Mouse (Mus musculus) forebrain, embryonic 13.5 days (tissue): ENCODE measurements around the gene Tmem160. TPM values are rescaled to one million over a fixed set of nuclear protein-coding genes. Genes with fewer than 3 reads are reported as not detected.
A peak's percentile ranks its signal among the peaks of the same experiment; 100 is the strongest.

Experiments
- ATAC-seq: fragments of 200-750 bp; cut with Nextera tagmentation; 2 replicates; pipeline ENCODE4 v1.8.0; 2017
- H3K27ac ChIP-seq: fragments of 300-500 bp; sonication (generic); 2 replicates; pipeline ENCODE4 v1.5.1; 2015; ENCODE audit warnings: inconsistent platforms, mild to moderate bottlenecking, moderate library complexity
- H3K27me3 ChIP-seq: fragments of 300-500 bp; sonication (generic); 2 replicates; pipeline ENCODE4 v1.6.1; 2015; ENCODE audit warnings: mild to moderate bottlenecking, inconsistent platforms
- H3K36me3 ChIP-seq: fragments of 300-500 bp; sonication (generic); 2 replicates; pipeline ENCODE4 v1.6.1; 2015; ENCODE audit warnings: mild to moderate bottlenecking, inconsistent platforms; ENCODE audit not compliant: poor library complexity, severe bottlenecking
- H3K4me1 ChIP-seq: fragments of 300-500 bp; sonication (generic); 2 replicates; pipeline ENCODE4 v1.6.1; 2015; ENCODE audit warnings: inconsistent platforms
- H3K4me2 ChIP-seq: fragments of 300-500 bp; sonication (generic); 2 replicates; pipeline ENCODE4 v1.6.1; 2015; ENCODE audit warnings: inconsistent platforms, mild to moderate bottlenecking, moderate library complexity
- H3K4me3 ChIP-seq: fragments of 300-500 bp; sonication (generic); 2 replicates; pipeline ENCODE4 v1.5.1; 2015; ENCODE audit warnings: mild to moderate bottlenecking, inconsistent platforms
- H3K9ac ChIP-seq: fragments of 300-500 bp; sonication (generic); 2 replicates; pipeline ENCODE4 v1.6.1; 2015; ENCODE audit warnings: mild to moderate bottlenecking, inconsistent platforms
- H3K9me3 ChIP-seq: fragments of 300-500 bp; sonication (generic); replicated peaks from 2 replicates; pipeline ENCODE4 v1.6.1; 2016; ENCODE audit warnings: inconsistent platforms
- WGBS: fragments of 180-500 bp; shearing (Covaris S2); methylation state at CpG from one replicate; pipeline ENCODE4 v1.1.7; 2015; 5-methylcytosine and 5-hydroxymethylcytosine counted together
- polyA plus RNA-seq: library from polyadenylated mRNA; unstranded; fragments of >200 nt; fragmentation: Nextera tagmentation; extraction: Ambion mirVana; gene quantifications from 2 replicates; pipeline ENCODE4 v1.2.1, GENCODE M21; 2015

Gene Tmem160
- polyA plus RNA-seq, 1 experiment from 2014 or later: 56.4 TPM

- no peak overlapping the region for H3K4me2 ChIP-seq
- no peaks in the 10 kb centered on the region for H3K9me3 ChIP-seq
- H3K27ac ChIP-seq: no peak overlapping the region
- ATAC-seq: no peak
- peaks cover 74% of the 10 kb centered on the region for H3K36me3 ChIP-seq
- no peaks in the 10 kb centered on the region for H3K27me3 ChIP-seq
- H3K4me1 ChIP-seq: peaks cover 19% of the 10 kb centered on the region
- WGBS: 93% methylated on average over 10 of the region's 10 CpGs
- no peak overlapping the region for H3K4me3 ChIP-seq
- no peak overlapping the region for H3K9ac ChIP-seq
These were observed 35.3 kb upstream of the Tmem160 start for GRCm38 (mm10) chr7:16417141-16417771.

- Histone ChIP-seq H3K9me3 (no peaks in the 10 kb centered on the region), H3K27ac (no peak overlapping the region), H3K9ac (no peak overlapping the region), H3K4me3 (no peak overlapping the region), H3K4me2 (no peak overlapping the region), H3K27me3 (no peaks in the 10 kb centered on the region), H3K4me1 (0 out of 2 replicates have a peak, but pooled peaks cover 8% of the 10 kb centered on the region), H3K36me3 (peaks cover 87% of the 10 kb centered on the region)
- 92% methylated on average over 5 of the region's 5 CpGs for WGBS
- no peak for ATAC-seq
These were observed 33.9 kb upstream of the Tmem160 start for GRCm38 (mm10) chr7:16418713-16419112.

- H3K9ac ChIP-seq: no peak overlapping the region
- no peaks in the 10 kb centered on the region for H3K4me1 ChIP-seq
- peaks cover 98% of the 10 kb centered on the region for H3K36me3 ChIP-seq
- no peak for ATAC-seq
- H3K4me3 ChIP-seq: no peak overlapping the region
- H3K9me3 ChIP-seq: no peaks in the 10 kb centered on the region
- WGBS: 96% methylated on average over 8 of the region's 8 CpGs
- H3K27me3 ChIP-seq: no peaks in the 10 kb centered on the region
- no peak overlapping the region for H3K4me2 ChIP-seq
- no peak overlapping the region for H3K27ac ChIP-seq
These were observed 32.0 kb upstream of the Tmem160 start for GRCm38 (mm10) chr7:16420493-16421118.

GRCm38 (mm10) chr7:16422222-16422856 lies 30.2 kb upstream of the Tmem160 start:
- H3K4me3 ChIP-seq: no peak overlapping the region
- peaks cover 99% of the 10 kb centered on the region for H3K36me3 ChIP-seq
- no peak overlapping the region for H3K27ac ChIP-seq
- ATAC-seq: no peak
- no peak overlapping the region for H3K4me2 ChIP-seq
- no peaks in the 10 kb centered on the region for H3K4me1 ChIP-seq
- H3K9ac ChIP-seq: no peak overlapping the region
- 92% methylated on average over 18 of the region's 18 CpGs for WGBS
- no peaks in the 10 kb centered on the region for H3K9me3 ChIP-seq
- no peaks in the 10 kb centered on the region for H3K27me3 ChIP-seq

GRCm38 (mm10) chr7:16423731-16424130 lies 28.8 kb upstream of the Tmem160 start:
- 90% methylated on average over 9 of the region's 9 CpGs for WGBS
- Histone ChIP-seq H3K9me3 (no peaks in the 10 kb centered on the region), H3K4me1 (no peaks in the 10 kb centered on the region), H3K36me3 (peaks cover 99% of the 10 kb centered on the region), H3K27ac (no peak overlapping the region), H3K4me2 (no peak overlapping the region), H3K9ac (no peak overlapping the region), H3K27me3 (no peaks in the 10 kb centered on the region), H3K4me3 (no peak overlapping the region)
- ATAC-seq: no peak

GRCm38 (mm10) chr7:16425721-16426120 lies 26.9 kb upstream of the Tmem160 start:
- 97% methylated on average over 10 of the region's 10 CpGs for WGBS
- 0 out of 2 replicates have a peak, but pooled peaks have one; percentile 24 for ATAC-seq

GRCm38 (mm10) chr7:16426129-16426729 lies 26.4 kb upstream of the Tmem160 start:
- H3K9ac ChIP-seq: no peak overlapping the region
- 53% methylated on average over 4 of the region's 4 CpGs for WGBS
- H3K4me3 ChIP-seq: no peak overlapping the region
- H3K36me3 ChIP-seq: peaks cover 99% of the 10 kb centered on the region
- H3K4me1 ChIP-seq: no peaks in the 10 kb centered on the region
- no peaks in the 10 kb centered on the region for H3K9me3 ChIP-seq
- no peak overlapping the region for H3K4me2 ChIP-seq
- no peak overlapping the region for H3K27ac ChIP-seq
- peak; percentile 75 for ATAC-seq
- no peaks in the 10 kb centered on the region for H3K27me3 ChIP-seq

More at GRCm38 (mm10) chr7:16425721-16426120, 26.9 kb upstream of the Tmem160 start:
- H3K4me3 ChIP-seq: no peak overlapping the region
- no peak overlapping the region for H3K27ac ChIP-seq
- H3K9me3 ChIP-seq: no peaks in the 10 kb centered on the region
- H3K27me3 ChIP-seq: no peaks in the 10 kb centered on the region
- no peak overlapping the region for H3K4me2 ChIP-seq
- peaks cover 99% of the 10 kb centered on the region for H3K36me3 ChIP-seq
- no peak overlapping the region for H3K9ac ChIP-seq
- no peaks in the 10 kb centered on the region for H3K4me1 ChIP-seq

GRCm38 (mm10) chr7:16433352-16433971 lies 19.1 kb upstream of the Tmem160 start:
- Histone ChIP-seq H3K36me3 (peaks cover 88% of the 10 kb centered on the region), H3K27ac (no peak overlapping the region), H3K9me3 (no peaks in the 10 kb centered on the region), H3K4me1 (no peaks in the 10 kb centered on the region), H3K4me2 (no peak overlapping the region), H3K9ac (no peak overlapping the region), H3K27me3 (no peaks in the 10 kb centered on the region), H3K4me3 (no peak overlapping the region)
- 88% methylated on average over 3 of the region's 3 CpGs for WGBS
- no peak for ATAC-seq

- Histone ChIP-seq H3K9ac (no peak overlapping the region), H3K4me3 (no peak overlapping the region), H3K4me1 (no peaks in the 10 kb centered on the region), H3K36me3 (peaks cover 71% of the 10 kb centered on the region), H3K4me2 (no peak overlapping the region), H3K27me3 (no peaks in the 10 kb centered on the region), H3K9me3 (no peaks in the 10 kb centered on the region), H3K27ac (no peak overlapping the region)
- ATAC-seq: 0 out of 2 replicates have a peak, but pooled peaks have one; percentile 24
- 90% methylated on average over 9 of the region's 9 CpGs for WGBS
These were observed 17.5 kb upstream of the Tmem160 start for GRCm38 (mm10) chr7:16435088-16435487.

GRCm38 (mm10) chr7:16441241-16441640 lies 11.3 kb upstream of the Tmem160 start:
- Histone ChIP-seq H3K9ac (no peak overlapping the region), H3K27me3 (no peaks in the 10 kb centered on the region), H3K4me3 (no peak overlapping the region), H3K27ac (no peak overlapping the region), H3K4me2 (no peak overlapping the region), H3K9me3 (no peaks in the 10 kb centered on the region), H3K36me3 (peaks cover 10% of the 10 kb centered on the region), H3K4me1 (no peaks in the 10 kb centered on the region)
- ATAC-seq: no peak

GRCm38 (mm10) chr7:16451656-16452055 lies 923 bp upstream of the Tmem160 start:
- peaks cover 11% of the 10 kb centered on the region for H3K4me1 ChIP-seq
- no peaks in the 10 kb centered on the region for H3K9me3 ChIP-seq
- 0 out of 2 replicates have a peak, but pooled peaks cover 17% of the 10 kb centered on the region for H3K36me3 ChIP-seq
- 89% methylated on average over 6 of the region's 6 CpGs for WGBS
- 0 out of 2 replicates have a peak, but pooled peaks cover 5% of the 10 kb centered on the region for H3K27me3 ChIP-seq
- H3K9ac ChIP-seq: no peak overlapping the region
- no peak overlapping the region for H3K27ac ChIP-seq
- no peak for ATAC-seq
- H3K4me2 ChIP-seq: no peak overlapping the region
- no peak overlapping the region for H3K4me3 ChIP-seq
